Mouse (Mus musculus): ENCODE measurements around the gene Mrpl37. TPM values are rescaled to one million over a fixed set of nuclear protein-coding genes. Genes with fewer than 3 reads are reported as not detected.

Mrpl37 gene
- total and polyA plus RNA-seq, 3 experiments = 53.5 to 123 (median 53.6) TPM

DNA sequence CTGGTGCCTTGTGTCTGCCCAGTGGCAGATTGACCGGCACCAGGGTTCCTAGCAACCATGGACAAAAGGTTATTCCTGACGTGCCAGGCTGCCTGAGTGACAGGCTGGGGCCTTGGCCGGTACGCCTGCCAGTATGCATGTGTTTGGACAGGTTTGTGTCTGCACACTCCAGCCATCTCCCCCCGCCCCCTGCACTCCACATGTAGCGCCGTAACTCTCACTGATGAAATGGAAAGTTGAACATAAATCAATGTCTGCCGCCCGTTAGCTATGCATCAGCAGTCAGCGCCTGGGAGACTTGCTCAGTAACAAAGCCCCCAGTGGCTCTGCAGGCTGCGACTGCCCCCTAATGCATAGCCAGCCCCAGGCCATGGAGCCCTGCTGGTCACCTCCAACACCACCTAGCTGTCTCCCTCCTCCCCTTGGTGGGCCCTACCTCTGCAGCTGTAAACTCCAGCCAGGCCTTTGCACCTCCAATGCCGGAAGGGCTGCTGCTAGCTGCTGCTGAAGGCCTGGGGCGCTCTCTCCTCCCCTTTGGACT is 50.6 kb downstream of the Mrpl37 start:
- peak; percentile 16 for TF ChIP-seq RAD21 (IDR thresholded peaks at IDR 0.05; ENCODE audit: low read depth, low read length)
- TF ChIP-seq MEF2A (IDR thresholded peaks at IDR 0.05; ENCODE audit: borderline replicate concordance, low read depth, low read length) = no peak
- peak in 1 of 2 experiments; percentile 33; a peak in 1 of 4 replicates for TF ChIP-seq CTCF (conservative IDR thresholded peaks at IDR 0.05 in 1 of 2, IDR thresholded peaks at IDR 0.05 in 1 of 2; ENCODE audit: low read depth in 2 of 2, low read length in 2 of 2)
- no peak for TF ChIP-seq IRF4 (IDR thresholded peaks at IDR 0.05; ENCODE audit: low read depth, low read length)
- TF ChIP-seq POLR2AphosphoS2 (IDR thresholded peaks at IDR 0.05; ENCODE audit: low read depth, low read length) = no peak
- TF ChIP-seq MAZ (IDR thresholded peaks at IDR 0.05; ENCODE audit: low read depth, low read length) = 0 out of 2 replicates have a peak, but pooled peaks have one; percentile 13
- peak; percentile 60 for TF ChIP-seq ETS1 (conservative IDR thresholded peaks at IDR 0.05; ENCODE audit: low read depth, low read length)
- TF ChIP-seq SIN3A (IDR thresholded peaks at IDR 0.05; ENCODE audit: low read length) = no peak
- TF ChIP-seq ZNF384 (IDR thresholded peaks at IDR 0.05; ENCODE audit: low read depth, low read length) = no peak
- dilution Hi-C loops (cut with MboI; ENCODE audit: extremely low pct_ligation_motif_present, extremely low pct_unique_long_range_greater_than_20kb, low sequenced_read_pairs) = no loop called here
- no peaks in the 10 kb centered on the region for H3K79me2 ChIP-seq (replicated peaks; ENCODE audit: control insufficient read depth, extremely low read depth, insufficient read depth, poor library complexity, severe bottlenecking)

DNA sequence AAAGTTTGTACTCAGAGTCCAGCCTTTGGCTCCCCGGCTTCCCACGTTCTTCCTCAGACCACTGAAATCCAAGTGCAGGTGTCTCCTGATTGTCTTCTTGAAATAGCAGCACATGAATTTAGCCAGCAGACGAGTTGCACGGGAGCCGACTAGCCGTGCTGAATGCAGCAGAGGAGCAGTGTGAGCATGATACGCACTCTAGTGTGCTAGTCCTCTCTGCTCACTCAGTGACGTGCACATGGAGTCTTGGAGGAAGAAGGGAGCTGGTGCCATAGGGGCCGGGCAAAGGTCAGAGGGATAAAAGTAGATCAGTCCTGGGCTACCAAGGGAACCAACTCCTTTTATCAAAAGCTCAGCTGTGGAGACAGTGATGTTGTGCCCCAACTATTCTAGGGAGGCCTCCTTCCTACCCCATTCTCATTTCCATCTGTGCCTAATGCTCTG is 52.8 kb downstream of the Mrpl37 start:
- Histone ChIP-seq H3K4me2 (ENCODE audit: insufficient read depth, low read depth, poor library complexity, severe bottlenecking) (no peak overlapping the region), H3K9ac (ENCODE audit: insufficient read depth, low read depth) (no peak overlapping the region), H3K79me2 (replicated peaks; ENCODE audit: control insufficient read depth, extremely low read depth, insufficient read depth, poor library complexity, severe bottlenecking) (no peaks in the 10 kb centered on the region), H3K27ac (ENCODE audit: insufficient read depth, low read depth) (no peak overlapping the region), H3K27me3 (replicated peaks) (no peaks in the 10 kb centered on the region), H3K4me1 (ENCODE audit: control insufficient read depth in 1 of 2, insufficient read depth in 2 of 2) (peaks cover 19 to 80% of the 10 kb centered on the region in 2 experiments), H3K4me3 (replicated peaks in 1 of 3; ENCODE audit: low read depth in 2 of 3, low read length in 2 of 3, poor library complexity in 1 of 3) (no peak overlapping the region), H3K36me3 (replicated peaks in 1 of 2; ENCODE audit: control insufficient read depth in 1 of 2, insufficient read depth in 1 of 2, low read length in 1 of 2) (peaks cover 10 to 95% of the 10 kb centered on the region in 2 experiments), H3K9me3 (replicated peaks; ENCODE audit: low read length) (no peaks in the 10 kb centered on the region)
- dilution Hi-C loops (cut with MboI; ENCODE audit: extremely low pct_ligation_motif_present, extremely low pct_unique_long_range_greater_than_20kb, low sequenced_read_pairs) = no loop called here
- TF ChIP-seq MXI1 (IDR thresholded peaks at IDR 0.05; ENCODE audit: low read depth, low read length) = no peak
- no peak for TF ChIP-seq GABPA (IDR thresholded peaks at IDR 0.05; ENCODE audit: insufficient replicate concordance, low read depth, low read length)
- TF ChIP-seq UBTF (IDR thresholded peaks at IDR 0.05; ENCODE audit: low read depth, low read length) = no peak
- TF ChIP-seq JUN (IDR thresholded peaks at IDR 0.05; ENCODE audit: insufficient read depth, low read depth, low read length) = no peak
- TF ChIP-seq ZMIZ1 (IDR thresholded peaks at IDR 0.05; ENCODE audit: low read depth, low read length) = no peak
- TF ChIP-seq ZKSCAN1 (IDR thresholded peaks at IDR 0.05; ENCODE audit: borderline replicate concordance, low read depth, low read length) = no peak
- no peak for TF ChIP-seq SIN3A (IDR thresholded peaks at IDR 0.05; ENCODE audit: low read length)
- TF ChIP-seq NELFE (IDR thresholded peaks at IDR 0.05; ENCODE audit: low read depth, low read length) = no peak
- TF ChIP-seq ZNF384 (IDR thresholded peaks at IDR 0.05; ENCODE audit: low read depth, low read length) = no peak
- TF ChIP-seq PAX5 (IDR thresholded peaks at IDR 0.05; ENCODE audit: low read length) = no peak
- TF ChIP-seq KAT2A (IDR thresholded peaks at IDR 0.05; ENCODE audit: insufficient replicate concordance, low read length) = no peak
- no peak for TF ChIP-seq ETS1 (conservative IDR thresholded peaks at IDR 0.05; ENCODE audit: low read depth, low read length)
- TF ChIP-seq ELF1 (IDR thresholded peaks at IDR 0.05; ENCODE audit: low read depth, low read length) = no peak
- TF ChIP-seq SMC3 (IDR thresholded peaks at IDR 0.05; ENCODE audit: low read depth, low read length) = no peak
- in situ Hi-C loops (cut with MboI; ENCODE audit: low pct_ligation_motif_present, low pct_unique_long_range_greater_than_20kb, low sequenced_read_pairs) = no loop called here
- DNase-seq (ENCODE audit: extremely low read depth) = no peak

More for the DNA sequence above, 50.6 kb downstream of the Mrpl37 start:
- no peak overlapping the region for H3K4me2 ChIP-seq (ENCODE audit: insufficient read depth, low read depth, poor library complexity, severe bottlenecking)
- peak; percentile 71 for DNase-seq (ENCODE audit: extremely low read depth)
- in situ Hi-C loops (cut with MboI; ENCODE audit: low pct_ligation_motif_present, low pct_unique_long_range_greater_than_20kb, low sequenced_read_pairs) = no loop called here
- peaks cover 0 to 90% of the 10 kb centered on the region in 2 experiments for H3K36me3 ChIP-seq (replicated peaks in 1 of 2; ENCODE audit: control insufficient read depth in 1 of 2, insufficient read depth in 1 of 2, low read length in 1 of 2)
- no peaks in the 10 kb centered on the region for H3K27me3 ChIP-seq (replicated peaks)
- H3K9ac ChIP-seq (ENCODE audit: insufficient read depth, low read depth) = no peak overlapping the region
- H3K27ac ChIP-seq (ENCODE audit: insufficient read depth, low read depth) = no peak overlapping the region
- peaks cover 19 to 99% of the 10 kb centered on the region in 2 experiments for H3K4me1 ChIP-seq (ENCODE audit: control insufficient read depth in 1 of 2, insufficient read depth in 2 of 2)
- H3K4me3 ChIP-seq (replicated peaks in 1 of 3; ENCODE audit: low read depth in 2 of 3, low read length in 2 of 3, poor library complexity in 1 of 3) = no peak overlapping the region
- no peaks in the 10 kb centered on the region for H3K9me3 ChIP-seq (replicated peaks; ENCODE audit: low read length)

Data from CH12.LX (cell line).